9 mouse cellular contexts compared by ENCODE assay signal in the genomic region with DNA sequence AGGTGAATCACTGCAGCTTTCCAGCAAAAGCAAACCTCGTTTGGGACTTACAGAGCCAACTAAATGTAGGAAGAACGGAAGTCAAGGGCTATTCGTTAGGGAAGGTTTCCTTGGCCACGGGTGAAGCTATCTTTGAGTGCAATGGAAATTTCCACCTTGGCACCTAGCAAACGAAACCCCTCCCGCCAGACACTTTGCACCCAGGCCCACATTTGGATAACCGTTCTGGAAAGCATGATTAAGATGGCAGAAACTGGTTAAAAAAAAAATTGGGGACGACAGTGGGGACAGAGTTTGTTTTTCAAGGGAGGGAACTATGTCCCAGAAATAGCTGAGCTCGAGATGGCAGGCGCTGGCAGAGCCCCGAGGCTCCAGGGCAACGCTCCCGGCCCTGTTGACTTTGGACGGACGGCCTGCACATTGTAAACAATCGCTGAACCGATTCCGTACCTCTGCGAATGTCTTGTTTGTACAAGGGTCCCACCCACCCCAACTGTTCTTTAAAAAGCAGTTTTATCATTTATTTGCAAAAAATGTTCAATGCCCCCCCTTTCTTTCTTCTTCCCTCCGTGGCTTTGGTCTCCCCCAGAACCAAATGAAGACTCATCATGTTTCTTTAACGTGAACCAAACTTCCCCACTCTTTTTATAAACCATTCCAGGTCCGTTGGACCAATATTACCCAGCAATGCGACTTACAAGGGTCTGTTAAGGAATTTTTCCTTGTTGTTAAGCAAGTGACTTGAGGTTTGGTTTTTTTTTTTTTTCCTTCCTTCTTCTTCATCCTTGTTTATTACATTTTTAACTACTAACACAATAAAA. TPM values are rescaled to one million over a fixed set of nuclear protein-coding genes. Genes with fewer than 3 reads are reported as not detected.
DNase-seq lines count a peak whose midpoint lies in the region; ATAC-seq and TF ChIP-seq lines count a peak whose summit lies in the region.
"Had no signal": no experiment of that assay in that cellular context is flagged by ENCODE, and none has a peak within 500 bp of the region (broad histone marks: within the 10 kb centered on the region; RNA-seq: fewer than 3 reads in every experiment).

No protein-coding gene starts in this region.

- no peak for TF ChIP-seq CTCF in liver, postnatal 0 days (IDR thresholded peaks at IDR 0.05; ENCODE audit: low read depth)

- WGBS in liver, postnatal 0 days (ENCODE audit: insufficient replicate concordance), result 35% methylated on average over 23 of the region's 23 CpGs
- 18% methylated on average over 23 of the region's 23 CpGs for WGBS in neural tube, embryonic 15.5 days

- DNase-seq in cerebellum, adult 11-12 months, result peak; percentile 19
- no peak for DNase-seq in cerebellum, adult 11 months
- peak; percentile 9 to 14 for DNase-seq in cerebellum, postnatal 36 days
- peak; percentile 47 to 54 for DNase-seq in heart, adult 9 months (ENCODE audit: low spot score in 2 of 2)
- DNase-seq in kidney, adult 18-20 months, result peak; percentile 70
- DNase-seq in liver, postnatal 0 days, result peak; percentile 58
- no peak for DNase-seq in thymus, postnatal 10 days (ENCODE audit: low spot score in 2 of 2)

- H3K4me3 ChIP-seq in liver, postnatal 0 days (ENCODE audit: low read depth, low read length), result no peak overlapping the region
- 0 out of 2 replicates have a peak overlapping the region, but pooled peaks have one; percentile 25 for H3K4me3 ChIP-seq in neural tube, embryonic 15.5 days (replicated peaks)

- H3K27ac ChIP-seq in liver, postnatal 0 days (ENCODE audit: low read depth), result peak overlapping the region; percentile 86
- H3K27ac ChIP-seq in neural tube, embryonic 15.5 days (replicated peaks), result peak overlapping the region; percentile 83

- peak overlapping the region; percentile 11; the same call in 1 of the 2 replicates for H3K9ac ChIP-seq in liver, postnatal 0 days (replicated peaks)
- 0 out of 2 replicates have a peak overlapping the region, but pooled peaks have one; percentile 20 for H3K9ac ChIP-seq in neural tube, embryonic 15.5 days (replicated peaks)

- TF ChIP-seq EP300 in liver, postnatal 0 days (IDR thresholded peaks at IDR 0.05; ENCODE audit: low read depth), result no peak

- no peaks in the 10 kb centered on the region for H3K9me3 ChIP-seq in liver, postnatal 0 days (ENCODE audit: low read length)
- H3K9me3 ChIP-seq in neural tube, embryonic 15.5 days (replicated peaks), result no peaks in the 10 kb centered on the region

- no peaks in the 10 kb centered on the region for H3K36me3 ChIP-seq in liver, postnatal 0 days (replicated peaks; ENCODE audit: insufficient read depth, low read length)
- H3K36me3 ChIP-seq in neural tube, embryonic 15.5 days, result no peaks in the 10 kb centered on the region

- peak overlapping the region; percentile 67 for H3K4me2 ChIP-seq in liver, postnatal 0 days (ENCODE audit: low read depth, low read length)
- H3K4me2 ChIP-seq in neural tube, embryonic 15.5 days, result peak overlapping the region; percentile 56

- peak; percentile 84 for ATAC-seq in liver, postnatal 0 days
- ATAC-seq in neural tube, embryonic 15.5 days (ENCODE audit: low FRiP score), result no peak

- H3K27me3 ChIP-seq in liver, postnatal 0 days (ENCODE audit: insufficient read depth, low read length), result no peaks in the 10 kb centered on the region
- no peaks in the 10 kb centered on the region for H3K27me3 ChIP-seq in neural tube, embryonic 15.5 days (replicated peaks)

- H3K4me1 ChIP-seq in liver, postnatal 0 days (ENCODE audit: insufficient read depth), result peaks cover 14% of the 10 kb centered on the region
- peaks cover 30% of the 10 kb centered on the region for H3K4me1 ChIP-seq in neural tube, embryonic 15.5 days

RNA-seq across cellular contexts. Expression of gene Skor1, which starts 57.5 kb away (rescaled TPM):
- polyA plus RNA-seq in liver, postnatal 0 days (2015; fragmentation: Nextera tagmentation; extraction: Ambion mirVana), result not detected in 2 replicates
- 12.2 and 18.7 TPM in 2 replicates for polyA plus RNA-seq in neural tube, embryonic 15.5 days (2015; fragmentation: Nextera tagmentation; extraction: Ambion mirVana)
- polyA plus RNA-seq: C2C12 had no signal

Comparison
In these comparisons a context has a peak if more than half of its experiments do, and no peak if none do; other contexts are left out.
1. DNase-seq: peak in cerebellum, adult 11-12 months (single experiment), cerebellum, postnatal 36 days (2 of 2), heart, adult 9 months (2 of 2), kidney, adult 18-20 months (single experiment) and liver, postnatal 0 days (single experiment); none in cerebellum, adult 11 months (single experiment) and thymus, postnatal 10 days (0 of 2).
2. RNA of gene Skor1, which starts 57.5 kb away (polyA plus RNA-seq): 12.2 to 18.7 TPM in neural tube, embryonic 15.5 days; not detected in liver, postnatal 0 days; every median in the first group is over 10 times any median in the second.